Mouse (Mus musculus): ENCODE measurements around the gene Ccl1.

Gene Ccl1

DNA sequence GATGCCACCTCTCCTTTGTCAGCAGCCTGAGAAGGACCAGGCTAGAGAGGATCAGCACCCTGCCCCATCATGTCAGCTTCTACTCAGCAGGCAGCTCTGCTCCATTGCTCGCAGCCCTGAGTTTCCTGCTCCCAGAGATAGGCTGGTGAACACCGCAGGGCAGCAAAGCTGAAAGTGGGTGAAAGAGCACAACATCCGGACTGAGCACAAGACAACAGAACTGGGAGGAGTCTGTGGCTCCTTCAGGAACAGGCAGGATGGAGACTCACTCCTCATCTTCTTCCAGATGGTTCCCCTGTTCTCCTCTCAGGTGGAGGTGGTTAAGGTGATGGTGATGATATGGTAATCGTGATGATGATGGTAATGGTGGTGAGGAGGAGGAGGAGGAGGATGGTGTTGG lies at the start of gene Ccl1:
Ccl1 (minus strand) TSS at position 101 of the 400 bp plus-strand sequence.
- DNase-seq (ENCODE audit: low spot score) = no peak

DNA sequence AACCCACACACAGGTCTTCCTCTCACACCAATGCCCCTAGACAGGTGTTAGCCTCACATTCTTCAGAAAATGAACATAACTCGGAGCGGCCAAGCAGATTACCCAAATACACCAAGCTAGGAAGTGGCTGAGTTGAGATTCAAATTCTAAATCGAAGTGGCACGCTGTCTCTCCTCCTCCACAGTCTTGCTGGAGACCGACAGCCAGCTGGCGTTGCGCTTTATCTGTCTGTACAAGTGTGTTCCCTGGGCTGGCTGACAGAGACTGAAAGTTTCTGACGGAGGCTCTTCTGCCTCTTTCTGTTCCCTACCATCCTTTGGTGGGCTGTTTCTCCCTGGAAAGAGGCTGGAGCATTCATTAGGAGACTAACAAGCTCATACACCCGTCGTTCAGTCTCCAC lies 45.5 kb upstream of the Ccl1 start:
- DNase-seq (ENCODE audit: low spot score) = no peak

DNA sequence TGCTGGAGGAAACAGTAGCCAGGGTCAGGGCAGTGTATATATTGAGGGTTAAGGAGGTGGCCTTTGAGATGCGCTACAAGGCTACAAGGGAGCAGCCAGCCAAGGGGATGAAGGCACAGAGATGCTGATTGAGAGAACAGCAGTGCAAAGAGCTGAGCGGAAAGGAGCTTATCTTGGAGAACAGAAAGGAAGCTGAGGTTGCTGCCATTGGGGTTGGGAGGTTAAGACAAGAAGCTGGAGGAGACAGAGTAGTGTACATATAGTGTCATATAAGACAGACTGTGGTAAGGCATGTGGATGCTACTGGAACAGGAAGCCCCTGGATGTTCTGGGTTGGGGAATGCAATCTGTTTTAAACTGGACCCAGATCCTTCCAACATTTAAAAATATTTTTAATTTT lies 35.4 kb upstream of the Ccl1 start:
- no peak for DNase-seq (ENCODE audit: low spot score)

DNA sequence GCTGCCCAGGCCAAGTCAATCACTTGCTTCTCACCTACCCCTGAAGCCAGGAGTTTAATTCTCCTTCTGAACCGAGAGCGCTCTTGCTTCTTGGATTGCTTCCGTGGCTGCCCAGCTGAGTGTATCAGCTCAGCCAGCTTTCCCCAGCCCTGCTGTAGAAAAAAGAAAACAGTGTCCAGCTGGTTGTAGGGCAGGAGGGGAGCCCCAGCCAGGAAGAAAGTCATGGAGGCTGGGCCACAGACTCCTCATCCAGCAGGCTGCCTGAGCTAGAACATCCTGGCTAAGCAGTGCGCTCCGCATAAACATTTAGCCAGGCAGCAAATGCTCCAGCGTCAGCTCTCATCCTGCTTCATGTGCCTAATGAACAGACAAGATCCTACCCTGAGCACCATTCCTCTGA lies 34.9 kb upstream of the Ccl1 start:
- DNase-seq (ENCODE audit: low spot score) = no peak

DNA sequence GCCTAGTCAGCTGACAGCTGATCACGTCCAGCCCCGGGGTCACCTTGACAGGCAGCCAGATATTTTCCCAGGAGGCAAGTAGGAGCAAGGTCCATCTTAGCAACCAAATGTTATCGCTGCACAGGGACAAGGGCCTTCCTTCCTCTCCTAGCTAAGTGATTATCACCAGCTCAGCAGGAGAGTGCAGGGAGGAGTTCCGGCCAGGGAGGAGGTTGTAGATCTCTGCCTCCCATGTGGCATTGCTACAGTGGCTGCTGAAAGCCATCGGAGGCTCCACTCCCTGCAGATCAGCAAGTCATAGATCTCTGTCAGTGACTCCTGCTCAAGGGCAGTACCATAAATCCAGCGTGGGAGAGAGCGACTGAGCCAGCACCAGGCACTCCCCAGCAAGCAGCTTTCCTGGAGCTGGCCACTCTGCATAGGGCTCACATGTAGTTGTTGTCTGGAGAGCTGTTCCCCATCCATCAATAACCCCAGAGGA lies 34.5 kb upstream of the Ccl1 start:
- no peak for DNase-seq (ENCODE audit: low spot score)

DNA sequence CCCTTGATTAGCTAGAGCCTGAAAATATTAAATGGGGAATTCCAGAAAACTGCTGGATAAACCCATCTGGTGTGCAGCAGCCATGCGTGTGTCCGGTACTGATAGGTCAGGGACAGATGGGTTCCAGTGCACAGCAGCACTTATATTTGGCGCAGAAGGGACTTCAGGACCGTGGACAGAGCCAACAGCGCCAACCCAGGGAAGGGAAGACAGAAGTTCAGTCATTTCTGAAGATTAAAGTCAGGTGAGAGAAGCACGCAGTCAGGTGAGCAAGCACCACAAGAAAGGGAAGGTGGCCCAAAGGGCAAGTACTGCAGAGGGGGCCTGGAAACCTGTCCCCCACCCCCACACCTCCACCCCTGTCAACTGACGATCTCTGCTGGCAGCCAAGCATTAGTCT lies 7.7 kb upstream of the Ccl1 start:
- DNase-seq (ENCODE audit: low spot score) = no peak

DNA sequence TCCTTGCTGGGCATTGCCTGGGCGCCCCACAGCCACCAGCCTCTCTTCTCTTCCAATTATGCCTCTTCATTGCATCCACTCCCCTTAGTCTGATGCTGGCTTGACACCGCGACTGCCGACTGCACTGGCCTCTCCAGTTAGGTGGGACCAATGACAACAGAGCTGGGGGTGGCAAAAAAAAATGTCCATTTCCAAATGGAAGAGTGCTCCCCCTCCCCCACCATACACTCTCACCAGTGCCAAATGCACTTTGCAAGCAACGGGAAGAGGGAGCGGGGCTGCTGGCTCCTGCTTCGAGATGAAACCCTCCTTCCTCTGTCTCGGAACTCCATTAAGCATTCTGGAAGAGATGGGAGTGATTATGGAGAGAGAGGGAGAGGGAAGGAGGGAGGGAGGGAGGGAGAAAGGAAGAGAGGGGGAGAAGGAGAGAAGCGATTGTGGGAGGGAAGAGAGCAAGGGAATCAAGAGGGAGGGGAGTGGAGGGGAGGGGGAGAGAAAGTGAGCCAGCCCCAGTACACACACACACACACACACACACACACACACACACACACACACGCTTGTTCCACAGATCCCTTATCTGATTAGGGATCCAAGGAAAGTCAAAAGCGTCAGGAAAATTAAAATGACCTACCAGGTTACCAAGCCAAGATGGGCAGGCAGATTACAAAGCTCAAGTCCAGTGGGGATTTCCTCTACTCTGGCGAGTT lies 5.0 kb upstream of the Ccl1 start:
- no peak for DNase-seq (ENCODE audit: low spot score)

DNA sequence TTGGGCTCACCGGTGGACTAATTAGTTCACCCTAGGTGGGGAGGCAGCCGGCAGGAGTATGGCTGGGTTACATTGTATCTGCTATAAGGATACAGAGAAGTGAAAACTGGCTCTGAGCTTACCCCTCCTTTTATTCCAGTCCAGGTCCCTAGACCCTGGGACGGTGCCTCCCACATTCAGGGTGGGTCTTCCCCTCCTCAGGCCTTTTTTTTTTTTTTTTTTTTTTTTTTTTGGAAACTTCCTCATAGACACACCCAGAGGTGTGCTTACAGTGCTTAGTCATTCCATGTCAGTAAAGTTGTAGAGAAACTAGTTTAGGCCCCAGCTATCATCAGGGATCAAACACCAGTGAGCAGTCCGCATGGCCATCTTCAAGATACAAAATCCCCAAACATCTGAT lies 7.6 kb downstream of the Ccl1 start:
- DNase-seq (ENCODE audit: low spot score) = no peak

DNA sequence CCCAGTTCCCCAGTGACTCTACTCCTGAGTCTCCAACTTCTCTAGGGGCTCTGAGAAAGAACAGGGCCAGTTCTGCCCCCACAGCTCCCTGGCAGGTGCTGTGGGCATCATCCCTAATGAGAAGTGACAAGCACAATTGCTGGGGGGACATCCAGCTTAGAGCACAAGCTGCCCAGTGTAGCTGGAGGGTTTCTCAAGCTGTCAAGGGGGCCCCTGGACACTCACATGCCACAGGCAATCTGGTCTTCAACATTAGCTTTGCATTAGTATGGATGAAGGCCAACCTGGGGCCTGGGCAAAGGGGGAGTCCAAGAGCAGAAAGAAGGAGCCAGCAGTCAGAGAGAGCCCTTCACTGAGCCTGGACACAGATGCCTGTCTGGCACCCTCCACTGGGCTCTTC lies 14.6 kb downstream of the Ccl1 start:
- DNase-seq (ENCODE audit: low spot score) = no peak

DNA sequence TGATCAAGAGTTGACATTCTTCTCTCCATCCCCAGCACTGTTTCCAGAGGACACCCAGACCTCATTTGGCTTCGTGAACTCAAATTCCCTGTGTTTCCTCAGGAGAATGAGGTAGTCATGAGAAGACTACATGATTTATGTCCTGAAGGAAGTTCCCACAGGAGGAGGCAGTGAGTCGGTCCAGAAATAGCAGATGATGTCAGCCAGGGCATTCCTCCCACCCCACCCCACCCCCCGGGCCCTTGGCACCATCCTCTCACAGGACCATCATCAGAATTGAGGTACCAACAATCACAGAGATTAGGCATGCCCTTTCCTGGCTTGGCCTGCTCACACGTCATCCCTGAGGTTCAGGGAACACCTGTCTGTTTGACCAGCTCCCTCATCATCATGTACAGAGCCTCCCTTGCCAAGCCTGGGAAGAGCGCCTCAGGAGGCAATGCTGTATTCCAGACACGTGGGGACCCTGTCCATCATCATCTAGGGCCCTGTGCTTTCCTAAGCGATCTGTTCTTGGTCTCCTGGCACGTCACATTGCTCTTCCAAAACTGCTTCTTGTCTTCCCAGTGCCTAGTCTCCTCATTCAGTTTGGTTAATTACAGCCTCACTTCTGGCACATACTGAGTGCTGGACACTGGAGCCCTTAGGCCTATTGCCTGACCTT lies 31.2 kb downstream of the Ccl1 start:
- DNase-seq (ENCODE audit: low spot score) = no peak

DNA sequence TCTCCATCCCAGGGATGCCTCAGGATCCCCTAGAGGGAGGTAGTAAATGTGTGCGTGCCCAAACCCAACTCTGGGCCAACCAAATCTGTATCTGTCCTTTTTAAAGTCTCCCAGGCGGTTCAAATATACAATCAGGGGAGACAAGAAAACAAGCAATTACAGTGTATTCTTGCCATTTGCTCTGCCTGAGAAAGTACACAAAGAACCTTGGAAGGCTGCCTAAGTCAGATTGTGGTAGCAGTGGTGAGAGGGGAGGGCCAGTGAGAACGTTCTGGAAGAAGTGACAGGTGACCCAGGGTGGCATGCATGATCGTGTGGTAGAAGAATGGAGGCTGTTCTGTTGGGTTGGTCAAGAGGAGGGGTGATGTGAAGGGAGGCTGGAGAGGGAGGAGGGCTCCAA lies 46.4 kb downstream of the Ccl1 start:
- no peak for DNase-seq (ENCODE audit: low spot score)

DNA sequence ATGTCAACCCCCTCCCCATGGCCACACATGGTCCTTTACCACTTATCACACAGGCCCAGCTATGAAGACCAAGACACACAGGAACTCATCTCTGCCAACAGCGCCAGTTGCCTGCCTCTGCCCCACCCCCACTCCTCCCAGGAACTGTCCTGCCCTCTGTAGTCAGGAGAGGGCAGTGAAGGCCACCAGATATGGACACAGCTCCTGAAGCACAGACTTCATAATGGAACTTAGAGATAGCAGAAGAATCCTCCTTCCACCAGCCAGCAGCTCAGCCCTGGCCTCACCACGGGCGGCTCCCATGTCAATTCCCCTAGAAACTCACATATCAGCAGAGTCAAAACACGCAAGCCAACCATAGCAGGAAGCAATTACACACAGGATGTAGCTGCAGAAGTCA lies 49.9 kb downstream of the Ccl1 start:
- no peak for DNase-seq (ENCODE audit: low spot score)

DNA sequence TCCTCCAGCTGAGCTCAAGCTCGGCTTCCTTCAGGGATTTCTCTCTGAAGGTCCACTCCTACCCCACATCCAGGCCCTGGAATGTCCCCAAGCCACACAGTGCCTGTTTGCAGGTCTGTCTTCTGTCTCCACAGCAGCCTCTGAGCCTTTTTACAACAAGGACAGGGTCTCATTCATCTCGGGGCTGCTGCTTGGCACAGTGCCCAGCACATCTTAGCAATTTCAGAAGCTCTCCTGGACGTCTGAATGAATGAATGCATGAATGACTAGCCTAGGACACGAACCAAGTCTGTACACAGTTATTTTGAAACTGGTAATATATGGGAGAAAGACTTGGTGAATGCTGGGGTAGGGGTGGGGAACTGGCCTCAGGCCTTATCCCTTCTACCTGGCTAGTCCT lies 52.1 kb downstream of the Ccl1 start:
- DNase-seq (ENCODE audit: low spot score) = no peak

DNA sequence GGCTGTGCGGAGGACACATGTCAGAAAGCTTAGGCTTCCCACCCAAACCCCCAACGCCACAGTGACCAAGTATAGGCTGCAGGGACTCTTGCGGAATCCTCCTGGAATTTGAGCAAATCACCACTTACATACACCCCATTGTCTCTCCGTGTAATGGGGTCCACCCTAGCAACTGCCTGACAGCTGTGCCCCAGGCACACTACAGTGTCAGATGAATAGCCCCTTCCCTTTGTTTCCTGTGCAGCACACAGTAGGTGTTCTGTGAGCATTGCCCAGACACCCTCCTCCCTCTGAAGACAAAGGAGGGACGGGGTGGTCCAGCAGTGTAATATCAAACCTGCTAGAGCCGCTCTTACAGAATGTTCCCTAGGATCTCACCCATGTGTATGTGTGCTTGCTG lies 54.2 kb downstream of the Ccl1 start:
- no peak for DNase-seq (ENCODE audit: low spot score)

DNA sequence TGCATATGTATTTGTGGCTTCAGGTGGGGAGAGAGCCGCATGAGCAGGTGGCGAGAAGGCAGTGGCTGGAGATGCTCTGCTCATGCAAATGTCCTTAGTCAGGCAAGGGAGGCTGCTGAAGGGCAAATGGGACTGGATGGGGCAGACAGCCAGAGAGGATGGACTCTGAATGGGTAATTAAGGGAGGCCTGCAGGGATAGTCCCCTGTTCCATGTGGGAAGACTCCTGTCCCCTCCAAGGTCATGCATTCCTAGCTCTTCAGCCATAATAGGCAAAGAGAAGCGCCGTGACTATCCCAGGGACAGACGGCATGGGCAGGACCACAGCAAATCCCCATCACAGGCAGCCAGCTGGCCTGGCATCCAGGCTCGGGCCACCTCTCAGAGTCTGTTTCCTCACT lies 55.5 kb downstream of the Ccl1 start:
- DNase-seq (ENCODE audit: low spot score) = no peak

DNA sequence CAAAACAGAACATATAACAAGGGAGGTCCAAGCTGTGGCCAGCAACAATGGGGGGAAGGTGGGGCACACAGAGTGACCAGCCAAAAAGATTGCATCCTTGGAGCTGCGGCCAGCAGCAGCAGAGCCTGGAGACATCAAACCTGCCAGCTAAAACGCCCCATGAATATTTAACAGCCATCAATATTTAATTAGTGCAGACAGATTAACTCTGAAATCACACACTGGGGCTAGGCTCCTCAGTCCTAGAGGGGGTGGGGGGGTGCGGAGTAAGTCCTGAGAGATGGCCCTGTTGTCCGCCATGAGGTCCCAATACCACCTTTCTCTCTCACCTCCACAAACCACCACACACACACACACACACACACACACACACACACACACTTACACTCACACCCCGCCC lies 68.1 kb downstream of the Ccl1 start:
- DNase-seq (ENCODE audit: low spot score) = no peak

DNA sequence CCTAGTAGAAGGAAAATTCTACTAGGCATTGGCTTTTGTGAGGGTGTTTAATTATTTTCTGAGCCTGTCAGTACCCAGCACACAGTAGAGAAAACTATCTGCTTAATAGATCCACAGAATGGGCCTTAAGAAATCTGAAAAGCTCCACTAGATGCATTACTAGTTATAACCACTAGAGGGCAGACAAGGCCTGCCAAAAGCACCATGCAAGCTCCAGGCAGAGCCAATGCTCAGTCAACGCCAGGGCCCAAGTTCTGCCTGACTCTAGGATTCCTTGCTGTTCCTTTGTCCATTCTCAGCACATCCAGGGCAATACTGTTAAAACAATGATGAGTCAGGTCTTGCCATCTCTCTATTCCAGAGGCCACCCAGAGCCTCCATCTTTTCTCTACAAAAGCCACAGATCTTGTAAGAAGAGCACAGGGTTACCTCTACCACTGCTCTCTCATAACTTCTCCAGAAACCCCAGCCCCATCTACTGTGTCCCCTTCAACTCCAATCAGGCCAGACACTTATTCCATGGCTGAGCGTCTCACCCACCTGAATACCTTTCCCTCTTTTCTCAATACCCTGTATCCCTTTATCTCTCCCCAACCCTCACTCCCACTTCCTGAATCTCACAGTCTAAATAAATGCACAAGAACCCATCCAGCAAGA lies 69.8 kb downstream of the Ccl1 start:
- DNase-seq (ENCODE audit: low spot score) = no peak

DNA sequence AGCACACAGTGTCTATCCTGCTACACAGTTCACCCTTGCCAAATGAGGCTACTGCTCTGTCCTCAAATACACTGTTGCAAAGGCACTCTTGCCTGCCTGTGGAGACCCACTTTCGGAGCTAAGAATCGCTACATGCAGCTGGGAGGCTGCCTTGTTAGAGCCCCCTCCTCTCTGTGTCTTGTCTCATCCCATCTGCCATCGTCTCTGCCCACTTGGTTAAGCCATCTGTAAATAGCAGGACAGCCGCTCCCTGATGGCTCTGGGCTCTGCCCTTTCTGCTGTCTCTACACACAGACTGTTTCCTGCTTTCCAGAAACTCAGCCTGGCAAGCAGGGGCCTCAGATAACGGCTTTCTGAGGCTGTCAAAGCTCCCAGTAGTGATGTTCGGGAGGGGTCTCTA lies 71.5 kb downstream of the Ccl1 start:
- no peak for DNase-seq (ENCODE audit: low spot score)

DNA sequence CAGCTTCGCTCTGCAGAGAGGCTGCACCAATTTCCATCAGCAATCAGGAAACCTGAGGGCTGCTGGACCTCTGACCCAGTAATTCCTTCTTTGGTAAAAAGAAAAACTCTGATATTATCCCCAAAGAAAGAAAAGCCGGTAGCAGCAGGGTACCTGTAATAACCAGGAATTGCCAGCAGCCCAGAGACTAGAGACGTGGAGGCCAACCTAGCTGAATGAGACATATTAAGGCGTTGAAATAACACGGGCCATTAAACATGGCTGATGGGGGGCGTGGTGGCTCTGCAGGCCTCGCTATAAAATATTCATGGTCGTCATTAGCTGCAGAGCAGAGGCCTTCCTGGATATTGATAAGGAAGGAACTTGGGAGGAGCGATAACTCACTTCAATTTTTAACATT lies 78.5 kb downstream of the Ccl1 start:
- no peak for DNase-seq (ENCODE audit: low spot score)

DNA sequence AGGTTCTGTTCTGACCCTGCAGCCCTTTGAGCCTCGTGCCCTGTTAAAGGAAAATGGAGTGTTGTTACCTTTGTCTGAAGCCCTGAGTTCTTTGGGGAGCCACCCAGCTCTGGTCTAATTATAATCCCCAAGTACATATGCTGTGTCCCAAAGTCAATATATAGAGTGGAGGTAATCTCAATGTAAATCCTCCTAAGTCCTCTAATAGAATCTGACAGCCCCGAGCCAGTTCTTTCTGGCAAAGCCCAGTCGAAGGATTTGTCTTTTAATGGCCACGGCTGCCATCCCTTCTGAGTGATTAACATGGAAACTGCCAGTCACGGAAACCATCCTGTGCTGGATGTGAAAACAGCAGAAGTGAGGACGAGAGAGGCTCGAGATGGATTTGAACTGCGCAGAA lies 79.6 kb downstream of the Ccl1 start:
- no peak for DNase-seq (ENCODE audit: low spot score)

DNA sequence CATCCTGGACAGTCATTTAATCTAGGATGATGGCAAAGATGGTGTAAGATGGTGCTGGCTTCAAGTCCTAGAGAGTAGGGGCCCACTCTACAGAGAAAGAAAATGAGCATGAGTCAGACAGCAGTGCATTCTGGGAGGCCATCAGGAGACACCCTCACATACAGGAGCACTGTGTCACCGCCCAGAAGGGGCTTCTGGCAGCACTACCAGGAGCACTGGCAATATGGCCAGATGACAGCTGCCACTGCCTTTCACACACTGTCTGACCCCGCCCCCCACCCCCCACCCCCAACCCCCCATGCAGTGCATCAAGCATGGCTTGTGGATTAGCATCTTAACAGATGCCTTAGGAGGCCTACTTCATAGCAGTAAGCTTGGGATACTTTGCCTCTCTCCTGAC lies 89.0 kb downstream of the Ccl1 start:
- DNase-seq (ENCODE audit: low spot score) = no peak

DNA sequence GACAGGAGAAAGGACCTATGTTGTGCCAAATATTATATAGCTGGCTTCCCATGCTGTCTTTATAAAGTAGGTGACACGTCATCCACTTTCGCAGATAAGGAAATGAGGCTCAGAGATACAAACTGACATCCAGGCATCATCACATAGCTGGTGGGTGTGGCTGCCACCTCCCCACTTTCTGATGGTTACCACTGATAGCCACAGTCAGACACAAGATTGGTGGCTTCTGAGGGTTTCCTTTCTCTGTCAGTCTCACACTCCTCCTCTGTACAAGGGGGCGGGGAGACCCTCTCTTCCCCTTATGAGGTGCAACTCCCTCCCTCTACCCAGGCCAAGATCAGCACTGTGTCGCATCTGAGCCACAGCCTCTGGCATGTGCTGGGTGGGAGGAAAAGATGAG lies 91.1 kb downstream of the Ccl1 start:
- peak; percentile 47 for DNase-seq (ENCODE audit: low spot score)

DNA sequence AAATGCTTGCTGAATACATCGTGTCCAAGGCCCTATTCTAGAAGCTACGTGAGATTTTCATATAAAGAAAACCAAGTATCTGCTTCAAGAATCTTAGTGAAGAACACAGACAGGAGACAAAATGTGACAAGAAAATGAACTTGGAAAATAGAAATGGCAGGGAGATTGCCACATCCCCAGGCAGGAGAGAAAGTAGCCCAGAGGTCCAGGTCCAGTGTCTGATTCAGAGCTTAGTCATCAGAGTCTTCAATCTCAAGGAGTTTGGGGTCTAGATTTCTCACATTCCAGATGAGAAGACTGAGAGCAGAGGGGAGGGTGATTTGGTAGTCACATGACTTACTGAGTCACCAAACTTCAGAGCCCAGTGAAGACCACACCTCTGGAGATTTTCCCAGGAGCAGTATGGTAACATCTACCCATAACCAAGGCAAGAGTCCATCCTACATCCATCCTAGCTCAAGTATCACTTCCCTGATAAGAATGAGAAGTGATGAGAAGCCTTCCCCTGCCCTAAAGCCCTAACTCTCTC lies 98.5 kb downstream of the Ccl1 start:
- no peak for DNase-seq (ENCODE audit: low spot score)
